Mouse (Mus musculus): ENCODE measurements around the gene 1700020L24Rik. TPM values are rescaled to one million over a fixed set of nuclear protein-coding genes. Genes with fewer than 3 reads are reported as not detected.

The 1700020L24Rik gene
- total and polyA plus RNA-seq, 3 experiments, result 0.60 TPM; not detected in 2

DNA sequence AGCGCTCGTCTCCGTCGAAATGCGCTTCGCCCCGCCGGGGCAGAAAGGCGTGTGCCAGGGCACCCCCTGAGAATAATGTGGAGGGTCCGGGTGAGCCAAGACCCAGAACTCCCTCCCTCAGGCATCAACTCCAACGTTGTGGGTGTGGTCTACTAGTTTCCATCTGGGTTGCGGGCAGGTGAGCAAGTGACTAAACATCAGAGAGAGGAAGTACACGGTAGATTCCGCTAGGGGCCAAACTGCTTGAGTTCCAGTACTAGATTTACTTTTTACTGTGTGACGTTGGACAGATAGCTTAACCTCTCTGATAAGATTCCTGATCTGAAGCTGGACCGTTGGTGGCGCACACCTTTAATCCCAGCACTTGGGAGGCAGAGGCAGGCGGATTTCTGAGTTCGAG is 7.5 kb downstream of the 1700020L24Rik start:
- Histone ChIP-seq H3K4me1 (ENCODE audit: control insufficient read depth in 1 of 2, insufficient read depth in 2 of 2, low read length in 2 of 2) (no peaks in the 10 kb centered on the region), H3K27ac (ENCODE audit: control insufficient read depth, low read depth, low read length) (no peak overlapping the region), H3K36me3 (ENCODE audit: control insufficient read depth in 1 of 2, insufficient read depth in 2 of 2, low read length in 2 of 2) (no peaks in the 10 kb centered on the region), H3K9me3 (replicated peaks; ENCODE audit: insufficient read depth, low read length) (no peaks in the 10 kb centered on the region), H3K4me3 (ENCODE audit: control insufficient read depth in 1 of 2, insufficient read depth in 1 of 2, low read depth in 2 of 2, low read length in 2 of 2) (no peak overlapping the region), H3K79me2 (ENCODE audit: control insufficient read depth, insufficient read depth, low read length, poor library complexity) (no peaks in the 10 kb centered on the region; the same call in 1 of the 2 replicates), H3K9ac (ENCODE audit: control insufficient read depth, low read depth, low read length, poor library complexity, severe bottlenecking) (no peak overlapping the region), H3K27me3 (ENCODE audit: control insufficient read depth in 1 of 2, insufficient read depth in 2 of 2, low read length in 2 of 2) (0 out of 4 replicates have a peak, but pooled peaks cover 0 to 6% of the 10 kb centered on the region in 2 experiments)
- DNase-seq (ENCODE audit: low read depth, low spot score), result no peak
- TF ChIP-seq TBP (IDR thresholded peaks at IDR 0.05; ENCODE audit: low read depth, low read length) (no peak), ZMIZ1 (IDR thresholded peaks at IDR 0.05; ENCODE audit: low read depth, low read length) (no peak), ZNF384 (IDR thresholded peaks at IDR 0.05; ENCODE audit: low read depth, low read length) (no peak), SIN3A (IDR thresholded peaks at IDR 0.05; ENCODE audit: low read length) (no peak), RCOR1 (IDR thresholded peaks at IDR 0.05; ENCODE audit: low read depth, low read length) (no peak), MAFK (IDR thresholded peaks at IDR 0.05; ENCODE audit: borderline replicate concordance, low read depth, low read length) (no peak), CTCF (IDR thresholded peaks at IDR 0.05 in 2 of 3, conservative IDR thresholded peaks at IDR 0.05 in 1 of 3; ENCODE audit: control insufficient read depth in 1 of 3, insufficient read depth in 1 of 3, low read depth in 2 of 3, low read length in 3 of 3, poor library complexity in 1 of 3, severe bottlenecking in 1 of 3) (no peak), NELFE (IDR thresholded peaks at IDR 0.05; ENCODE audit: low read depth, low read length) (no peak)

DNA sequence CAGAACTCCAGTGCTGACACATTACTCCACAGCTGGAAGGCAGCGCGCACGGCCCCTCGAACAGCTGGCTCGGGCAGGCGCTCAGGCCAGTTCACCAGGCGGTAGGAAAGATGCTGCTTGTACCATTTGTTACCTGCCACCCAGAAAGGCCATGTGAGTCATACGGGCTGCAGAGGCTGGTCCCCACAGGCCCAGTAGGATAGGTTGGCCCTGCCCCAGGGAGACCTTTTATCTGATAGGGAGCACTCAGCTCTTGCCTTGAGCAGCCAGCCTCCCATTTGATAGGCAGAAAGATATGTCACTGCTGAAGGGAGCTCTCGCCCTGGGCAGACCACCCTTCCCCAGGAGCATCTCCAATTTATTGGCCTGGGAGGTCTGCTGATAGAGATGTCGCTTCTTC is 10.1 kb downstream of the 1700020L24Rik start:
- H3K4me3 ChIP-seq (ENCODE audit: control insufficient read depth in 1 of 2, insufficient read depth in 1 of 2, low read depth in 2 of 2, low read length in 2 of 2), result no peak overlapping the region
- no peak overlapping the region for H3K27ac ChIP-seq (ENCODE audit: control insufficient read depth, low read depth, low read length)
- no peaks in the 10 kb centered on the region for H3K4me1 ChIP-seq (ENCODE audit: control insufficient read depth in 1 of 2, insufficient read depth in 2 of 2, low read length in 2 of 2)
- no peak for TF ChIP-seq NELFE (IDR thresholded peaks at IDR 0.05; ENCODE audit: low read depth, low read length)
- TF ChIP-seq TBP (IDR thresholded peaks at IDR 0.05; ENCODE audit: low read depth, low read length), result no peak
- no peak for TF ChIP-seq JUND (IDR thresholded peaks at IDR 0.05; ENCODE audit: low read depth, low read length)
- TF ChIP-seq CHD1 (IDR thresholded peaks at IDR 0.05; ENCODE audit: low read depth, low read length), result no peak
- TF ChIP-seq BHLHE40 (IDR thresholded peaks at IDR 0.05; ENCODE audit: borderline replicate concordance, low read depth, low read length), result no peak
- no peak for TF ChIP-seq POLR2AphosphoS5 (IDR thresholded peaks at IDR 0.05; ENCODE audit: borderline replicate concordance, low read depth, low read length)
- no peak for TF ChIP-seq ELF1 (IDR thresholded peaks at IDR 0.05; ENCODE audit: low read depth, low read length)
- DNase-seq (ENCODE audit: low read depth, low spot score), result no peak
- no peaks in the 10 kb centered on the region for H3K79me2 ChIP-seq (ENCODE audit: control insufficient read depth, insufficient read depth, low read length, poor library complexity)
- peaks cover 0 to 11% of the 10 kb centered on the region in 2 experiments; a peak in 2 of 4 replicates for H3K27me3 ChIP-seq (ENCODE audit: control insufficient read depth in 1 of 2, insufficient read depth in 2 of 2, low read length in 2 of 2)
- no peaks in the 10 kb centered on the region for H3K36me3 ChIP-seq (ENCODE audit: control insufficient read depth in 1 of 2, insufficient read depth in 2 of 2, low read length in 2 of 2)
- H3K9me3 ChIP-seq (replicated peaks; ENCODE audit: insufficient read depth, low read length), result no peaks in the 10 kb centered on the region
- no peak overlapping the region for H3K9ac ChIP-seq (ENCODE audit: control insufficient read depth, low read depth, low read length, poor library complexity, severe bottlenecking)
